Mouse (Mus musculus): ENCODE measurements at regions not wholly inside any gene's neighbourhood (a gene's known extent, or its start where the extent isn't known, plus 50 kb on each side); places are given as distances from the start of the nearest gene placed in this dataset.
"Not testable (repeated sequence)": the region's sequence is repeated elsewhere in the genome, so short reads cannot be mapped to it uniquely, and the experiment has no call there.

- DNase-seq (ENCODE audit: low read depth, low spot score) = no peak
Measured at GRCm38 (mm10) chr13:102022757-102023156, 254.7 kb upstream of the Pik3r1 start.

GRCm38 (mm10) chr13:102023624-102024023 lies 255.6 kb upstream of the Pik3r1 start:
- DNase-seq (ENCODE audit: low read depth, low spot score) = no peak

GRCm38 (mm10) chr13:102025138-102025537 lies 257.1 kb upstream of the Pik3r1 start:
- DNase-seq (ENCODE audit: low read depth, low spot score) = no peak

- not testable (repeated sequence) for DNase-seq (ENCODE audit: low read depth, low spot score)
Measured at GRCm38 (mm10) chr13:102025547-102025946, 257.5 kb upstream of the Pik3r1 start.

DNA sequence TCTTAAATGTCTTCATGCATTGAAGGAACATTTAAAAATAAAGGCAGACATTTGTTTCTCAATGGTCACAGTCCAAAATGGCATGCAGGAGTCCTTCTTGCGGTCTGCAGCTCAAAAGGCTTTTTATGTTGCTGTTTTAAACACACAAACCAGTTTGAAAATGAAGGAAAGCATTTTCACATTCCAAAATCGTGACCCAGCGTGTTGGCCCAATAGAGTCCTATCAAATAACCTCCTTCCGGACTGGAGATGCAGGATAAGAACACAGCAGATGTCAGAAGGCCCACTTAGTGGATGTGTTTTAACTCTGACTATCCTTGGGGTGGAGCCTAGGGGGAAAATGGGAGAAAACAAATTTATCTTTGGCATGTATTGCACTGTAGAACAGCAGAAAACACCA lies 263.4 kb upstream of the Pik3r1 start:
- DNase-seq (ENCODE audit: low read depth, low spot score) = no peak

- no peak for DNase-seq (ENCODE audit: low read depth, low spot score)
Measured at GRCm38 (mm10) chr13:102034484-102034883, 266.5 kb upstream of the Pik3r1 start.

DNA sequence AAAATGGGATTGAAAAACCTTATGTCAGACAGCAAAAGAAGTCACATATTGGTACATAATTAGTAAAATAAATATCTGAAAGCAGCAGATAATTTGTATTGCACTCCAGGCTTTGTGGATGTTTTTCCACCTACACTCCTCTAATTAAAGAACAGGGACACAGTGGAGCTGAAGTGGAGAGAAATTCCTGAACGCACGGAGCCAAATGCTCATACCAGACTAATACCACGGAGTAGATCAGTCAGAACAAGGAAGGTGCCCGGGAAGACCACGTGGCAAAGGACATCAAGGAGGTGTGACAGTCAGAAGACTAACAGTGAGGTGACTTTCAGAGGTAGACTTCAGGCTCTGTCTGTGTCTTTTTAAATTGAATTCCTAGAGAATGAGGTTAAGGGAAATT lies 268.0 kb upstream of the Pik3r1 start:
- DNase-seq (ENCODE audit: low read depth, low spot score) = no peak

GRCm38 (mm10) chr13:102036819-102037624 lies 269.0 kb upstream of the Pik3r1 start:
- DNase-seq (ENCODE audit: low read depth, low spot score) = no peak

GRCm38 (mm10) chr13:102060213-102060612 lies 292.2 kb upstream of the Pik3r1 start:
- no peak for DNase-seq (ENCODE audit: low read depth, low spot score)

- DNase-seq (ENCODE audit: low read depth, low spot score) = no peak
Measured at GRCm38 (mm10) chr13:102064590-102065273, 296.7 kb upstream of the Pik3r1 start.

DNA sequence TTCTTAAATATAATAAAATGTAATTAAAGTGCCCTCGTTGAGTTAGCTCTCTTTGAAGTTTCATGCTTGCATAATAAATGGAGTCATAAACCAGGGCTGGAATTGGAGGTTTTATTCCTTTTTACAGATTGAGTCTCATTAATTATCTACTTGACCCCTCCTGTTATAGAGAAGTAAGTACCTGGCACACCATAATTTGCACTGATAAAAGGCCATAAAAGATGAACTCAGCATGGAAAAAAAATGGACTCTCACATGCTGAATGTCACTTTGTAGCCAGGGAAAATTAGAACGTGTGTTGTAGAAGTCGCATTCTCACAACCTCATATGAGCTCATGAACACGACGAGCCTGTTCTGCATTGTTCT lies 297.2 kb upstream of the Pik3r1 start:
- no peak for DNase-seq (ENCODE audit: low read depth, low spot score)

DNA sequence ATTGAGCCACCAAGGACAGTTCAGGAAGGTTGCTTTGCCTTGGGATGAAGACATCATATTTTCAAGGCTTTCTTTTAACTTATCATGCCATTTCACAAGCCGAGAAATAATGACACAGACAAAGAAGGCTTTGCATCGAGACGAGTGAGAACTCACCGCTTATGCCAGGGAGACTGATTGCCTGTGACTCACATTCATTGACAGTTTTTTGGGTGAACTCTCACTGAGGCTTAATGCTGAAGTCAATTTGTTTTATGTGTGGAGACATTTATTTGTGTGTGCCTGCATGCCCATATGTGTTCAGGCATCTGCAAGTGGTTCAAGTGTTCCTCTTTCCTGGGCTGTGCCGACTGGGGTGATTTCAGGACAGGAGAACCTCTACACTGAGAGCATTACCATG lies 297.8 kb upstream of the Pik3r1 start:
- DNase-seq (ENCODE audit: low read depth, low spot score) = peak; percentile 9

- peak; percentile 15 for DNase-seq (ENCODE audit: low read depth, low spot score)
Measured at GRCm38 (mm10) chr13:102070740-102071139, 302.7 kb upstream of the Pik3r1 start.

DNA sequence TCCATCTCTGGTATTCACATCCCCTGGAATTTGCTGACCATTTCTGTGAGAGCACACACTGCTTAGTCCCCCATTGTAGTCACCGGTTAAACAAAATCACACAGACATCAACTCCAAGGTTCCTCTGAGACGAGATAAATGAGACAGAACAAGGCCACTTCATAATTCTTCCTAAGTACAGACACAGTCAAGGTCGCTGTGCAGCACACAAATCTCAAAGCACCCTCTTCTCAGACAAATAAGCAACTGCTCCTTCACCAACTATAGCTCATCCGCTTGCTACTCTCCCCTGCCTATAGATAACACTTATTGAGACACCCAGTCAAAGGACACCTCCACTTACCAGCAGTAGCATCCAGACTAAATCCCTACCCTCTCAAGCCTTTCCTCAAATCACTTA lies 304.3 kb upstream of the Pik3r1 start:
- no peak for DNase-seq (ENCODE audit: low read depth, low spot score)

DNA sequence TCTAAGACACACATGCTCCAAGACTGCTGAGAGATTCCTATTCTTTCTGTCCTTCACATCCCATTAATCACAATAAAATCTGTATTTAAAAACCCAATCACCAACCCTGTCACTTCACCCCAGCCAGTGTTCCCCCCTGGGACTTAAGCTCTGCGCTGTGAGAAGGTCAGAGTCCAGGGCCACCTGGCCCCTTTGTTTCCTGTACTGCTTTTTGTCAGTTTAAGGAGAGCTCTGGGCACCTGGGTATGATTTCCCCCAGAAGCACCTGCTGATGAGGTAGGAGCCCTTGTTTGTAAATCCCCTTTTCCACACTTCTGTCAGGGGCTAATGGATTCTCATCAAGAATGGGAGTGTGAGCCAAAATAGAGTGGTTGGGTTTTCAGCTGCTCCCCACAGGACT lies 319.7 kb upstream of the Pik3r1 start:
- no peak for DNase-seq (ENCODE audit: low read depth, low spot score)

DNA sequence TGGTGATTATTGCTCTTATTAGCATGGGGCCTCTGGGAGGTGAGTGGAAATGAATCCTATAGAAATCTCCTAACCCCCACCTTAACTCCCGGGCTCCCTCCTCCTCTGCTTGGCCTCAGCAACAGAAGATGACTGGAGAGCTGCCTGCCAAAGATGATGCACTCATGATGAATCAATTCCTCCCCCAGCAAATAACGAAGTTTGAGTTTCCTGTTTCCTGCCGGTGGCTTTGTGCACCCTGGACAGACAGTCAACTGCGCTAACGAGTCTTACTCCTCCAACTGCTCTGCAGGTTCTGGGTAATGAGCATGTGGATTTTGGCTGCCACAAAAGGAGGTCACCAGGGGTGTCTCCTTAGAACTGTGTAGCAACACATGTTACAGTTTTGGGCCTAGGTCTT lies 321.5 kb upstream of the Pik3r1 start:
- peak; percentile 52 for DNase-seq (ENCODE audit: low read depth, low spot score)

GRCm38 (mm10) chr13:102094193-102094592 lies 326.2 kb upstream of the Pik3r1 start:
- no peak for DNase-seq (ENCODE audit: low read depth, low spot score)

GRCm38 (mm10) chr13:102103161-102103560 lies 335.1 kb upstream of the Pik3r1 start:
- DNase-seq (ENCODE audit: low read depth, low spot score) = peak; percentile 67

GRCm38 (mm10) chr13:102106188-102106587 lies 338.2 kb upstream of the Pik3r1 start:
- no peak for DNase-seq (ENCODE audit: low read depth, low spot score)

GRCm38 (mm10) chr13:102108204-102108603 lies 340.2 kb upstream of the Pik3r1 start:
- DNase-seq (ENCODE audit: low read depth, low spot score) = no peak

DNA sequence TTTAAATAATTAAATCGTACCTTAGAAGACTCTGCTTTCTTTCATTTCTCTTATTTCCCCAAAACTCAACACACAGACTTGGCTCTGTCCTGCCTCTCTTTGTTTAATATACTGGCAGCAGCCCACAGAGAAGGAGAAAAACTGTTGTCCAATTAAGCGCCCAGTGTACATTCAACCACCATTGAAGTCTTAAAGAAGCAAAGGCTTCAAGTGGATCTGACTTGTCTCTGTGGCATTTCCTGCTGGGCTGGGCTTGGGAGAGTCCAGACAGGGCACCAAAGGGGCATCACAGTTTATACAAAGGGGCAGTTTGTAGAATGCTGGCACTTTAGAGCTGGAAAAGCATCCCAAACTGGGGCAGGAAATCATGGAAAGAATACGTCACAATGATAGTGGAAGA lies 340.9 kb upstream of the Pik3r1 start:
- DNase-seq (ENCODE audit: low read depth, low spot score) = peak; percentile 35

DNA sequence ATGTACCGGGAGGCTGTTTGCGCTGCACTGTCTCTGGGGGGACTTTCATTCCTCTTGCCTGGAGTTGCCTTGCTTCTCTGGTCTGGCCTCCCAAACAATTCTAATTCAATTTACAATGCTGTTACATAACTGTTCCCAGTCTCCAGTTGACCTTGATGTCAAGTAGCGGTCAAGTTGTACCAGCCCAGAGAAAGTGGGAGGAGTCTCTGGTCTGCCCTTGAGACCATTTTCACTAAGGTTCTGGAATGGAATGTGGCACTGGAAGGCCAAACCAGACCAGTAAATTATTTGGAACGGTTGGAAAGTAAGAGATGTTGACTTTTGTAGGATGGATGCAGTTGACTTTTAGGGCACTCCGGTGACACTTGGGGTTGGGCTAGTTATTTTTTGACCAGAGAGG lies 345.9 kb upstream of the Pik3r1 start:
- no peak for DNase-seq (ENCODE audit: low read depth, low spot score)

- DNase-seq (ENCODE audit: low read depth, low spot score) = peak; percentile 93
Measured at GRCm38 (mm10) chr13:102122341-102122740, 354.3 kb upstream of the Pik3r1 start.
